Mouse (Mus musculus): ENCODE measurements at regions not wholly inside any gene's neighbourhood (a gene's known extent, or its start where the extent isn't known, plus 50 kb on each side); places are given as distances from the start of the nearest gene placed in this dataset.

GRCm38 (mm10) chr2:30670836-30671586, 76.2 kb downstream of the Cstad start:
- ATAC-seq (ENCODE audit: insufficient read depth, low FRiP score), result no peak
- Histone ChIP-seq H3K27me3 (ENCODE audit: control insufficient read depth, insufficient read depth, low read length) (no peaks in the 10 kb centered on the region), H3K4me3 (replicated peaks; ENCODE audit: low read length) (no peak overlapping the region), H3K9ac (ENCODE audit: low read length) (no peak overlapping the region), H3K27ac (ENCODE audit: low read length) (no peak overlapping the region), H3K4me2 (ENCODE audit: low read depth, low read length) (no peak overlapping the region), H3K4me1 (ENCODE audit: control insufficient read depth, insufficient read depth, low read length) (peaks cover 5% of the 10 kb centered on the region), H3K36me3 (ENCODE audit: control insufficient read depth, insufficient read depth, low read length) (no peaks in the 10 kb centered on the region), H3K9me3 (replicated peaks; ENCODE audit: control insufficient read depth, low read length) (no peaks in the 10 kb centered on the region)
- WGBS, result 61% methylated on average over 5 of the region's 5 CpGs

GRCm38 (mm10) chr2:30667468-30667867, 72.6 kb downstream of the Cstad start:
- H3K4me2 ChIP-seq (ENCODE audit: low read depth, low read length), result no peak overlapping the region
- H3K27me3 ChIP-seq (ENCODE audit: control insufficient read depth, insufficient read depth, low read length), result no peaks in the 10 kb centered on the region
- peak overlapping the region; percentile 53 for H3K9ac ChIP-seq (ENCODE audit: low read length)
- H3K4me1 ChIP-seq (ENCODE audit: control insufficient read depth, insufficient read depth, low read length), result peaks cover 4% of the 10 kb centered on the region
- 0 out of 2 replicates have a peak overlapping the region, but pooled peaks have one; percentile 21 for H3K27ac ChIP-seq (ENCODE audit: low read length)
- no peaks in the 10 kb centered on the region for H3K36me3 ChIP-seq (ENCODE audit: control insufficient read depth, insufficient read depth, low read length)
- WGBS, result 12% methylated on average over 8 of the region's 8 CpGs
- H3K9me3 ChIP-seq (replicated peaks; ENCODE audit: control insufficient read depth, low read length), result no peaks in the 10 kb centered on the region
- no peak overlapping the region for H3K4me3 ChIP-seq (replicated peaks; ENCODE audit: low read length)
- peak; percentile 22; the same call in 1 of the 2 replicates for ATAC-seq (ENCODE audit: insufficient read depth, low FRiP score)

- no peak overlapping the region for H3K27ac ChIP-seq (ENCODE audit: low read length)
These were observed 66.3 kb downstream of the Cstad start for GRCm38 (mm10) chr2:30661147-30661546.

GRCm38 (mm10) chr2:30660613-30660991, 65.8 kb downstream of the Cstad start:
- no peak for ATAC-seq (ENCODE audit: insufficient read depth, low FRiP score)
- H3K27me3 ChIP-seq (ENCODE audit: control insufficient read depth, insufficient read depth, low read length), result no peaks in the 10 kb centered on the region
- WGBS, result 28% methylated on average over 10 of the region's 10 CpGs
- H3K27ac ChIP-seq (ENCODE audit: low read length), result peak overlapping the region; percentile 100
- no peaks in the 10 kb centered on the region for H3K9me3 ChIP-seq (replicated peaks; ENCODE audit: control insufficient read depth, low read length)
- H3K9ac ChIP-seq (ENCODE audit: low read length), result peak overlapping the region; percentile 19; the same call in 1 of the 2 replicates
- H3K4me3 ChIP-seq (replicated peaks; ENCODE audit: low read length), result no peak overlapping the region
- H3K4me1 ChIP-seq (ENCODE audit: control insufficient read depth, insufficient read depth, low read length), result peaks cover 44% of the 10 kb centered on the region
- no peaks in the 10 kb centered on the region for H3K36me3 ChIP-seq (ENCODE audit: control insufficient read depth, insufficient read depth, low read length)
- H3K4me2 ChIP-seq (ENCODE audit: low read depth, low read length), result no peak overlapping the region

More at GRCm38 (mm10) chr2:30661147-30661546, 66.3 kb downstream of the Cstad start:
- Histone ChIP-seq H3K36me3 (ENCODE audit: control insufficient read depth, insufficient read depth, low read length) (no peaks in the 10 kb centered on the region), H3K4me2 (ENCODE audit: low read depth, low read length) (no peak overlapping the region), H3K4me3 (replicated peaks; ENCODE audit: low read length) (no peak overlapping the region), H3K9me3 (replicated peaks; ENCODE audit: control insufficient read depth, low read length) (no peaks in the 10 kb centered on the region), H3K4me1 (ENCODE audit: control insufficient read depth, insufficient read depth, low read length) (peaks cover 44% of the 10 kb centered on the region), H3K9ac (ENCODE audit: low read length) (no peak overlapping the region), H3K27me3 (ENCODE audit: control insufficient read depth, insufficient read depth, low read length) (no peaks in the 10 kb centered on the region)
- WGBS, result 58% methylated on average over 10 of the region's 10 CpGs
- no peak for ATAC-seq (ENCODE audit: insufficient read depth, low FRiP score)

GRCm38 (mm10) chr2:30659836-30660612, 65.2 kb downstream of the Cstad start:
- Histone ChIP-seq H3K9ac (ENCODE audit: low read length) (peak overlapping the region; percentile 83; the same call in 1 of the 2 replicates), H3K27ac (ENCODE audit: low read length) (peak overlapping the region; percentile 100), H3K9me3 (replicated peaks; ENCODE audit: control insufficient read depth, low read length) (no peaks in the 10 kb centered on the region), H3K4me3 (replicated peaks; ENCODE audit: low read length) (no peak overlapping the region), H3K4me2 (ENCODE audit: low read depth, low read length) (no peak overlapping the region), H3K27me3 (ENCODE audit: control insufficient read depth, insufficient read depth, low read length) (no peaks in the 10 kb centered on the region), H3K36me3 (ENCODE audit: control insufficient read depth, insufficient read depth, low read length) (no peaks in the 10 kb centered on the region), H3K4me1 (ENCODE audit: control insufficient read depth, insufficient read depth, low read length) (peaks cover 44% of the 10 kb centered on the region)
- no peak for ATAC-seq (ENCODE audit: insufficient read depth, low FRiP score)
- WGBS, result 30% methylated on average over 11 of the region's 11 CpGs

- Histone ChIP-seq H3K9ac (ENCODE audit: low read length) (peak overlapping the region; percentile 83), H3K9me3 (replicated peaks; ENCODE audit: control insufficient read depth, low read length) (no peaks in the 10 kb centered on the region), H3K36me3 (ENCODE audit: control insufficient read depth, insufficient read depth, low read length) (no peaks in the 10 kb centered on the region), H3K4me3 (replicated peaks; ENCODE audit: low read length) (peak overlapping the region; percentile 54), H3K4me2 (ENCODE audit: low read depth, low read length) (peak overlapping the region; percentile 98), H3K27ac (ENCODE audit: low read length) (peak overlapping the region; percentile 100), H3K27me3 (ENCODE audit: control insufficient read depth, insufficient read depth, low read length) (no peaks in the 10 kb centered on the region), H3K4me1 (ENCODE audit: control insufficient read depth, insufficient read depth, low read length) (peaks cover 44% of the 10 kb centered on the region)
- WGBS, result 6% methylated on average over 16 of the region's 16 CpGs
- peak; percentile 72 for ATAC-seq (ENCODE audit: insufficient read depth, low FRiP score)
These were observed 64.2 kb downstream of the Cstad start for GRCm38 (mm10) chr2:30658844-30659555.

Small RNA genes lying in the stretch of these regions (microRNA-seq; reads per million reads assigned to microRNA genes)
- 0.66 reads per million for gene Mir3089

All from stomach, embryonic 16.5 days (tissue).